Mouse (Mus musculus) bone marrow macrophage, adult 2 months (primary cell): ENCODE data around the gene Gm20683.

Experiments used
- CTCF ChIP-seq: IDR thresholded peaks from 2 replicates; pipeline ENCODE4 v1.5.1; 2012; ENCODE audit warnings: low read depth, mild to moderate bottlenecking, low read length, moderate library complexity
- POLR2A ChIP-seq: IDR thresholded peaks from 2 replicates; pipeline ENCODE4 v1.6.1; 2012; ENCODE audit warnings: mild to moderate bottlenecking, low read depth, low read length, borderline replicate concordance

DNA sequence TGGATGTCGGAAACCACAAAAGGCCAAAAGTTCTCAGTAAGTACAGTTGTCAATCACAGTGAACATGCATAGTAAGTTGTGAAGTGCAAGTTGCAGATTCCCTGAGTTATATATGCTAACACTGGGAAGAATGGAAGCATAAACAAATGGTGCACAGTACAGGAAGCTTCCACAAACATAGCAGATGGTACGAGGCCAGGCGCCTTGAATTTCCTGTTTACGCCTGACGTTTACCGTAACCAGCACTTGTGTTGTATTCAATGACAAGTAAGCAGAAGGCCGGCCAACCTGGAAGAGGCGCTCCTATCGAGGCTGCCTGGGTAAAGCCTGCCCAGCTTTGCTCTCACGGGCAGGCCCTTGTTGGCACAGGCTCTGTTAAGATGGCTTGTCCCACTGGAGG, 45.9 kb upstream of the Gm20683 start:
- TF ChIP-seq CTCF (no peak), POLR2A (no peak)
